Mouse (Mus musculus): ENCODE results near the gene Dnajc10. TPM values are rescaled to one million over a fixed set of nuclear protein-coding genes. Genes with fewer than 3 reads are reported as not detected.

Dnajc10 gene
- polyA plus RNA-seq, 1 experiment from 2014 or later, result 65.0 TPM

Other genes with a start within 250 kb of the Dnajc10 start
- 2.8 and 4.3 TPM in 2 replicates for gene Pde1a, start 186.0 kb upstream of the Dnajc10 start, polyA plus RNA-seq (2015; fragmentation: Nextera tagmentation; extraction: Ambion mirVana)
- gene Prdx6b, start 23.0 kb upstream of the Dnajc10 start, polyA plus RNA-seq (2015; fragmentation: Nextera tagmentation; extraction: Ambion mirVana), result not detected in 2 replicates
- gene Frzb, start 132.2 kb downstream of the Dnajc10 start, polyA plus RNA-seq (2015; fragmentation: Nextera tagmentation; extraction: Ambion mirVana), result 3.2 and 3.5 TPM in 2 replicates

All from midbrain, embryonic 13.5 days (tissue).